Mouse (Mus musculus) naive thymus-derived CD4-positive, alpha-beta T cell, adult 5 months (primary cell): ENCODE measurements around the gene Gm1140. TPM values are rescaled to one million over a fixed set of nuclear protein-coding genes. Genes with fewer than 3 reads are reported as not detected.

Experiments used
- polyA plus RNA-seq: library from polyadenylated mRNA; unstranded; fragments of 100-300 nt; shearing (Covaris generic); gene quantifications from one replicate; pipeline ENCODE4 v1.2.1, GENCODE M21; 2017

Gene Gm1140
- not detected for polyA plus RNA-seq

DNA sequence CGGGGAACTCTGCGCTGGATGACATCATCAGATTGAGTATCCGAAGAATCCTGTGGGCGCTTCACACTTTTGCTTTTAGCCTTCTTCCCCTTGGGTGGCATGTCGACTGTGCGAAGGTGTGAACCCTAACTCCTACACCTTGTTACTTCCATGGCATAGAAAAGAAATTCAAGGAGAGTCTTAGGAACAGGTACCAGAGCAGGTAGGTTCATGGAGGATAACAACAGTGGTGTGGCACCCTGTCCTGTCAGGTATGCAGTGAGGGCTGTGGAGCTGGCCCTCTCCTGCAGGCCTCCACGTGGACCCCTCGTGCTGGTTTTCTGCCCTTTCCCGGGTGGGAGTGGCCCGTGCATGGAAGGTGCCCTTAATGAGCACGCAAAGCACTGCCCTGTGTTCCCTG is at the start of gene Gm1140:
TSS of gene Gm1140 (minus strand) at position 101 of the 400 bp plus-strand sequence.

GRCm38 (mm10) chrX:67695398-67695797 is 2.0 kb upstream of the Gm1140 start, which contains the start of gene Gm14692:
Gene Gm14692, plus strand, starts transcription at chrX:67695698.

Other genes with a start within 250 kb of the Gm1140 start
- gene Gm14692, start 2.1 kb upstream of the Gm1140 start, polyA plus RNA-seq: not detected
- not detected for gene 4933436I01Rik, start 227.9 kb upstream of the Gm1140 start, polyA plus RNA-seq